Mouse (Mus musculus) CD4-positive naive resting alpha-beta T cell, adult 76 days (primary cell): Measurements from ENCODE around the gene Zfp110. TPM values are rescaled to one million over a fixed set of nuclear protein-coding genes. Genes with fewer than 3 reads are reported as not detected.

Experiments used
- total RNA-seq: library from RNA; stranded (reverse); gene quantifications from one replicate; pipeline ENCODE4 v1.2.4, GENCODE M21; 2023

Zfp110 gene
- 112 TPM for total RNA-seq

DNA sequence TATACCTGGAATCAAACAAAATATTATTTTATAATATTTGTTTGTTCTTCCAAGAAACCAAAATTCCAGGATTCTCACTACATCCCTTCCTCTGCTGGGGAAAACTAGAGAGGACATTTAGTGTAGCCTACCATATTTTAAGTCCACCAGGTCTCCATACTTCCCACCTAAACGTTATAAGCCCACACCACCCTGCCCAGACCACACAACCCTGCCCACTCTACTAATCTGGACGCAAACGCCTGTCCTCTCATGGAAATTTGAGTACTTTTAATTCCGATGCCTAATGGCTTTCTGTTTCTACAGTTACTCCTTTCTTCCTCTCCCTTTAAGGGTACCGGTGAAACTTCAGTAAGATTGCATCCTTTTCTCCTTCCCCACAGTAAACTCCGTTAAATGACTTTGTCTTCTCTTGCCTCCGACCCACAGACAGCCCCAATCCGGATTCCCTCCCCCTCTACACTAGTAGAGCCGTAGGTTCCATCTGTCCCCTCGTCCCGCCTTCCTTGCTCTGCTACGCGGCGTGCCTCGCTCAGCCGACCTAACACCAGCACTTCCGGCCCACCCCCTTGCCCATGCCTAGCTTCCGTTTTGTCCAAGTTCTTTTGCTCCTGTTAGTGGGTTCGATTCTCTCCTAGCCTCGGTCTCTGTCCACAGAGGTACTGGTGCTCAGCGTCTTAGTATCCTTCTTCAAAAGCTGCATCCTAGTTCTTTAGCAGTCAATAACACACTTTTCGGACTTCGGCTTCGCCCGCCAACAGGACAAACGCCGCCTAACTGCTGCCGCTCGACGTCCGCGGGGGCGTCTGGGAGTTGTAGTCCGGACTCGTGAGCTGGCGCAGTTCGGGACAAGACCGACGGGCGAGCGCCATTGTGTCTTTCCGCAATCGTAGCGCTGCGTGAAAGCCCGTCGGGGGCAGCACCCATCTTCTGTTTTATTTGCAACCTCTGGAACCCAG, at the start of gene Zfp110:
Zfp110 (plus strand) TSS at position 600 of the 959 bp plus-strand sequence.

DNA sequence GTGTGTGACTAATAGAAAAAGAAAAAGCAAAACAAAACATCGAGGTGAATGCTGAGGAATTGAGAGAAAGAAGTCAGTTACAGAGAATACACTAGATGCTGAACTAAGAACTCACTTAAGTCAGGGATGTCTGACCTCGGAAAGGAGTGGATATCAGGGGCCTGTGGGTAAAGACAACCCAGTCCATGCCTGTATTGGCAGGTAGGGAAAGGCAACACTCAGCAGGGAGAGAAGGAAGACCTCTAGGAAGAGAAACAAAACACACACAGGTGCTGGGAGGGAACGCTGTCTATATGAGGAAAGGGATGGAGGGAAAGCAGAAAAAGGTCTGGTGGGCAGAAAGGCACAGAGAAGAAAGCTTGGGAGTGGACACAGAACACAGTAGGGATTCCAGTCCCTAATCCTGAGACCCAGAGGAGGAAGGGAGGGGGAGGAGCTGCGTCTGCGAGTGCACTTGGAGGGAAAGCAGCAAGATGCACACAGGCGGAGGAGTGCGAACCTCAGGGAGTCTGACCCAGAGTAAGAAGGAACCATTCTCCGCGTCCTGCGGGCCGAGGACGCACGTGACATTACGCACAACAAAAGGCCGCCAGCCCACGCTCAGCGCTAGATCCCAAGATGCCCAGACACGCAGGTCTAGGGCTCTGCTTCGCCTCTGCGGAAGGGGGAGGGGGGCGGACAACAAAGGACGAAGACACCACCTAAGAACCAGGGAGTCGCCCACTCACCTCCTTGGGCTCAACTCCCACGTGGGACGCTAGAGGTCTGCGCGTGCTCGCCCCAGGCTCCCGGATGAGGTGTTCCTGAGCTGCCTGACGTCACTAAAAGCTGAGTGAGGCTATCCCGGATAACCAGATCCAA, 31.5 kb upstream of the Zfp110 start, which contains the start of gene Zscan18:
Zscan18 (minus strand) TSS at position 770 of the 861 bp plus-strand sequence.

DNA sequence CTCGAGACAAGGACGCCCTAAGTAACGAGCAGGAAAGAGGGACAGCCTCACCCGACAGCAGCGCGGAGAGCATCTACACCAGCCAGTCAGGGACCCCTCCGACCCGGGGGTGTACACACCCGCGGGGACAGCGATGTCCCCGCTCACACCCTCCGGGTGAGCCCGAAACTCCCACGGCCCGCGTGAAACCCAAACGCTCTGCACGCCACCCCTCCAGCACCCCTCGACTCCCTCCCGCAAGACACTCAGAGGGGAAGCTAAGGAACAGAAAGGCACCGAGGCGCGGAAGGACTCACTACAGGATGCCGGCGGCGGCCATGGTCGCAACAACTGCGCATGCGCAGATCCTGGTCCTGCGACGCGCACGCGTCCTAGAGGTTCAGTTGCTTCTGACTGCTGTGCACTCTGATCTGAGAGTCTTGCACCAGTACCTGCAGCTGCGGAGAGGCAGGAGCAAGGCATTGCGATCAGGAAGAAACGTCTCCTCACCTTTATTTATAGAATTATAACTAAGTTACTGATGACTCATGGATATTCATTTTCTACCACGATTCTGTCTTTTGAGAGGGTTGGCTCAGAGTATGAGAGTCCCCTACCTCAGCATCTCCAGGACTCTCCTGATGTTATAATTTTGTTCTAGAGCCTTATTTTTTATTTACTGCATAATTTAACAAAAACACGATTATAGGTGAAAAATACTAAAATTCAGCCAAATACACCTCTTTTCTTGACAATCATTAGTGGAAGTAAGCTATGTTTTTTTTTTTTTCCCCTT, 15.9 kb upstream of the Zfp110 start, which contains the start of gene Zfp329:
Zfp329 (minus strand) TSS at position 338 of the 775 bp plus-strand sequence.

DNA sequence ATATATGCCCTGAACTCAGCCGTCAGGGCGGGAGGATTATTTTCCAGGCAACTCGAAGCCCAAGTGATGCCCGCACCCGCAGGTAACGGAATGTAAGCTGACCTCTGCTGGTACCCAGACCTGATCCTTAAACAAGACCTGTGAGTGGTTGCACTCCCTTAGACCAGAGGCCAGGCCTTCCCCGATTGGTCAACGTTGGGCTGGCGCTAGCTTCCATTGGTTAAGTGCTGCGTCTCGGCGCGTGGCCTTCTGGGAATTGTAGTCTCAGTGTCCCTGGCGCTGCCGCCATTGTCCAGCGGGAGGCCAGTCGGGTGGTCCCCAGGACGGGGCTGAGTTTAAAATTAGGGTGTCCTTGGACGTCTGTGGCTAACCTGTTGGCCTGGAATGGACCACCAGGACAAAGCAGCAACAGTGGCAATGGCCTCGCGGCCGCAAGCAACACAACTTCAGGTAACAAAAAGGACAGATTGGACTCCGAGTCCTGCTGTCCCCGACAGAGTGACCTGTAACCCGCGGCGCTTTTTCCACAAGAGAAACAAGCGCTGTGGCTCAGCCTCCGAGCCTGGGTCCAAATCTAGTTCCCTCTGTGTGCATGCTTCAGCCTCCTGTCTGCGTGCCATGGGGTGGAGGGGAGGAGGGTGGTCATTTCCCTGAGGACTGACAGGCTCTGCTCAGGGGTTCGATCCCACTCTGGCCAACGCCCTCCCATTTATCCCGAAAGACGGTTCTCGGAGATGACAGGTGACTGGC, 46.5 kb downstream of the Zfp110 start, which contains the start of gene Zfp128:
Zfp128 (plus strand) TSS at position 267 of the 750 bp plus-strand sequence.

DNA sequence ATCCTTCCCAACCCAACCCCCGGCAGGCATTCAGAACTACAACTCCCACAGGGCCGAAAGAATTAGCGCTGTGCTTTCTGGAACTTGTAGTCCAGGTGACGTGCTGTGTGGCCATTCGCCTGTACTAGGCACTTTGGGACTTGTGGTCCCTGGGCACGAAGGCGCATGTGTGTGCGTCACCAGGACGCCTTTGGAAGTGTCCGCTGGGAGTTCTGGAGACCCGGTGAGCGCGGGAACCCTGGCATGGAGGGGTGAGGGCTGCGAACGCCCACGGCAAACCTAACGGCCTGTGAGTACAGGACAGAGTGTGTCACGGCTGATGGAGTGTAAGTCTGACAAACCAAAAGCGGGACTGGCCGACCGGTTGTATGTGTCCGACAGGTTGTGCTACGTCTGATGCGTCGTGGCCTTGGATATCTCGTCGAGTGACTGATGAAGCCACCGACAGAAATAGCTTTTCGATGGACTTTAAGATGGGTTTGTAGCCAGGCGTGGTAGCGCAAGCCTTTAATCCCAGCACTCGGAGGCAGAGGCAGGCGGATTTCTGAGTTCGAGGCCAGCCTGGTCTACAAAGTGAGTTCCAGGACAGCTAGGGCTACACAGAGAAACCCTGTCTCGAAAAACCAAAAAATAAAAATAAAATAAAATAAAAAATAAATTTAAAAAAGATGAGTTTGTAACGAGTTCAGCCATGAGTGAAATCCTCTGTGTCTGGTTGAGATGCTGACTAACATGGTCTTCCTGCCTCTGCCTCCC, 63.3 kb downstream of the Zfp110 start, which contains the start of gene Zscan22:
Zscan22 (plus strand) TSS at position 161 of the 756 bp plus-strand sequence.

Other genes starting within 250 kb of the Zfp110 start
- 0.03 TPM for gene Vmn2r53, start 226.0 kb upstream of the Zfp110 start, total RNA-seq
- gene Vmn2r54, start 194.4 kb upstream of the Zfp110 start, total RNA-seq, result not detected
- not detected for gene Vmn2r55, start 149.8 kb upstream of the Zfp110 start, total RNA-seq
- not detected for gene Vmn2r56, start 99.8 kb upstream of the Zfp110 start, total RNA-seq
- 16.5 TPM for gene Zscan18, start 31.1 kb upstream of the Zfp110 start, total RNA-seq
- gene Zfp329, start 15.9 kb upstream of the Zfp110 start, total RNA-seq, result 9.0 TPM
- 0.82 TPM for gene Zfp128, start 46.4 kb downstream of the Zfp110 start, total RNA-seq
- gene Zscan22, start 63.1 kb downstream of the Zfp110 start, total RNA-seq, result 8.8 TPM
- 2,676 TPM for gene Rps5, start 87.5 kb downstream of the Zfp110 start, total RNA-seq
- gene Rnf225, start 92.7 kb downstream of the Zfp110 start, total RNA-seq, result 1.3 TPM
- gene Zfp324, start 131.1 kb downstream of the Zfp110 start, total RNA-seq, result 1.5 TPM
- gene Zfp446, start 143.1 kb downstream of the Zfp110 start, total RNA-seq, result 7.4 TPM
- 0.35 TPM for gene Slc27a5, start 163.4 kb downstream of the Zfp110 start, total RNA-seq
- gene Trim28, start 164.4 kb downstream of the Zfp110 start, total RNA-seq, result 362 TPM
- gene Zbtb45, start 175.3 kb downstream of the Zfp110 start, total RNA-seq, result 11.5 TPM
- gene Chmp2a, start 200.0 kb downstream of the Zfp110 start, total RNA-seq, result 90.7 TPM
- gene Ube2m, start 203.5 kb downstream of the Zfp110 start, total RNA-seq, result 77.5 TPM
- 0.64 TPM for gene Mzf1, start 220.0 kb downstream of the Zfp110 start, total RNA-seq